Mouse (Mus musculus) mouse embryonic stem cell (cell line): Measurements from ENCODE around the gene Gbx2.

Experiments
- in situ Hi-C, 2 experiments: fragments of 300-500 bp; cut with MboI; formaldehyde crosslinking; loops; 1 replicate in 1 of 2; 3 replicates in 1 of 2; pipeline ENCODE4 v1.14.3; 2019 to 2020; ENCODE audit warnings: low sequenced_read_pairs in 2 of 2, low pct_unique_long_range_greater_than_20kb in 1 of 2, mixed read lengths in 1 of 2; ENCODE audit not compliant: unreplicated experiment in 1 of 2

The Gbx2 gene

GRCm38 (mm10) chr1:89878496-89878895 is 52.5 kb downstream of the Gbx2 start:
- in situ Hi-C loops: loop anchor here in 1 of 2 experiments (5.0 kb wide), 1 partner anchor 49 kb away; no protein-coding TSS in a partner anchor
